Mouse (Mus musculus): Measurements from ENCODE around the gene Il12rb1.
A peak's percentile ranks its signal among the peaks of the same experiment; 100 is the strongest.

The Il12rb1 gene

DNA sequence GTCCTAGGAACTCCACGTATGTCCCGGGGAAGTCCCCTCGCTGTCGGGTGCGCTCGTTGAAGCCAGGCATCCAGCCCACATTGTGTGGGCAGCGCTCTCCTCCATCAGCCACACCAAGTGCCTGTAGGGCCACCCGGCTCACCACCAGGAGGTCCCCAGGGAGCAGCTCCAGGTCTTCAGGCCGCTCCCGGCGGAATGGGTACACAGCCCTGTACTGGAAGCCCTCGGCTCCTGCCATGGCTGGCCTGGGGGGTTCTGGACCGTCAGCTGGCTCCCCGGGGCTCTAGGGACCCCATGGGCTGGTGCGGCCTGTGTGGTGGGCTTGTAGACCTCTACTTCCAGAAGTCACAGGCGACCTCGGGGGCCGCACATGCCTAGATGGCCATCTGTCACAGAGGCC, 33.5 kb upstream of the Il12rb1 start:
- DNase-seq = no peak

- no peak for DNase-seq
Measured at GRCm38 (mm10) chr8:70775227-70775626, 33.0 kb upstream of the Il12rb1 start.

DNA sequence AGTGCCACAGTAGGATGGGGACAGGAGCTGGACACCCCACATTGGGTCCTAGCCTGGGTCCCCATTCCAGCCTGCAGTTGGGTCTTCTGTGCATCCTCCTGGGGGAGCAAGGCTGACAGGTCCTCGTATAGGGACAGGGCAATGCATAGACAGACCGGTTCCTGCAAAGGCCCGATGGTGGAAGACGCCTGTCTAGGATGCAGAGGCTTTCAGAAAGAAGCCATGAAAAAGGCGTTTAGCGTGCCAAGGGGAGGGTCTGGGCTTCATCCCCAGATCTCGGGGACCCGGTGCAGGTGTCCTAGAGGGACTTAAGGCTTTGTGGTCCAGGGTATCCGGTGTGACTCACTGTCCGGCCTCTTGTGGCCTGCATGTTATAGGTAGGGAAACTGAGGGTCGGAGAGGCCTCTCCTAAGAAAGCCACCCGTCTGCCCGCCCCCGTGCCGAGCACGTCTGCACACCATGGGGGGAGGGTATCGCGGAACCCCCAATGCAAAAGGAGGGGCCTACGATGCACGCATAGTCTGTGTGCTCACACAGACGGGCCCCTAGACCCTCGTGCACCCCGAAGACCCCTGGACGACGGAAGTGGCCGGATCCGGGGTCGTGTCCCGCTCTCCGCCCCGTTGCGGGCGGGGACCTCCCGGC, 32.3 kb upstream of the Il12rb1 start:
- DNase-seq = peak in 1 of 2 experiments; percentile 37

DNA sequence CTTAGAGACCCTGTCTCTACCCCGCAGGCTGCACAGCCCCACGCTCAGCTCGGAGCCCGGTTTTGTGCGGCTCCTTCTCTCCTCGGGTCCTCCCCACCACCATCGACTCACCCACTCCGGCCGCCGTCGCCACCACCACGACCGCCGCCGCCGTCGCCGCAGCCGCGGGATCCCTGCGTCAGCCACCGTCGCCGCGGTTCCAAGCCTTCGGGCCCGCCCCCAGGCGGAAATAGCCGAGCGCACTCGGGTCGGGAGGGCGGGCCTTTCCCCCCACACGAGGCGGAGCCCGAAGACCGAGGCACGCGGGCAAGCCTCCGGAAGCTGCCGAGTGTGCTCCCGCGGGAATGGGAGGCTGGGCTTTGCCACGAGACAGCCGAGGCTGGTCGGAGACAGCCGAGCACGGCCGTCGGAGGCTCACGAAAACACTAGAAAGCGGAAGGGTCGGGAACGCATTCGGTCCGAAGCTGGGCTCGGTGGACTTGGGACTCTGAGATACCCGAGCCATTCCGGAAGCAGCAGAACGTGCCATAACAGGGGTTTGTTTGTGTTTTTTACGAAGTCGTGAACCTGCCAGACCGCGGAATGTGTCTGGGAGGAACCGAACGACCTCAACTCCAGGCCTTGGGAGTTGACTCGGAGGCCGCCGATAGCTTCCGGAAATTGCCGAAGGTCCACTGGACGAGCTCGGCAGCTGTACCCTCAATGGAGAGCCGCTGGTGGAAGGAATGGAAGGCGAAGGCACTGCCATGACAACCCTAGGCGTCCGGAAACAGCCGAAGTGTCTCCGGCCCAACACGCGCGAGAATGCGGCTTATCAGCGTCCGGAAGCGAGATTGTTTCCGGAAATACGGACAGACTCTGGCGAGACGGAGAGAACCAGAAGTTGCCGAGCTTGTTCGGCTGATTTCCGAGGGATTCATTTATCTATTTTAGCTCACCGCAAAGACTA, 31.5 kb upstream of the Il12rb1 start, which contains the start of gene Pik3r2:
Gene Pik3r2 (minus strand): TSS at position 218 of the 949 bp plus-strand sequence.
- peak; percentile 98 for DNase-seq

GRCm38 (mm10) chr8:70780093-70780492, 28.2 kb upstream of the Il12rb1 start:
- DNase-seq = no peak

DNA sequence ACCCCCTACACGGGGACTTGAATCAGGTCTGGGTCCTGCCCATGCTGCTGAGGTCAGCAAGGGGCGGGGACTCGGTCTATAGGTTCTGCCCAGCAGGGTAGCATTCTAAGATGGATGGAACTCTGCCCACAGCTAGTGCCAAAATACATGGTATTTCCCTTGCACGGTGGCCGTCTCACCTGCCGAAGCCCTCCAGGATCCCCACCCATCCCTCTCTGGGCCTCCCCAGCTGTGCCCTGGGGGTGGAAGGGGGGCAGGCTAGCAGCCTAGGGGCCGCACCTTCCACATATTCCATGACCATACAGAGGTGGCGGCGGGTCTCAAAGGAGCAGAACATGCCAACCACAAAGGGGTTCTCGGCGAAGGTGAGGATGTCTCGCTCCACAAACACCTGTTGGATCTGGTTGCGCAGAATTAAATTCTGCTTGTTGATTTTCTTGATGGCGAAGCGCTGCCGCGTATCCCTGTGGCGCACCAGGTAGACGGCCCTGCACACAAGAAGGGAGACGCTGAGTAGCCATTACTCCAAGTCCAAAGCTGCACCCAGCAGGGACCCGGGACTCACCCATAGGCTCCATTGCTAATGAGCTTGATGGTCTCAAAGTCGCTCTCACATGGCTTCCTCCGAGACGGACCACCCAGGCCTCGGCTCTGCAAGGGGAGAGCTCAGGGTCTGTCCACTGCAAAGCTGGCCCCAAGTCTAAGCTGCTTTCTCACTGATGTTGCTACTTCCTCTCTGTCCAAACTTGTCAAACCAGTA, 21.8 kb upstream of the Il12rb1 start:
- no peak for DNase-seq

- DNase-seq = no peak
Measured at GRCm38 (mm10) chr8:70787051-70787445, 21.2 kb upstream of the Il12rb1 start.

- peak; percentile 74 to 82 for DNase-seq
Measured at GRCm38 (mm10) chr8:70787941-70788667, 20.1 kb upstream of the Il12rb1 start.

GRCm38 (mm10) chr8:70789046-70789445, 19.2 kb upstream of the Il12rb1 start:
- no peak for DNase-seq

GRCm38 (mm10) chr8:70790846-70791245, 17.4 kb upstream of the Il12rb1 start:
- DNase-seq = no peak

- DNase-seq = peak; percentile 73 to 74
Measured at GRCm38 (mm10) chr8:70791294-70791701, 17.0 kb upstream of the Il12rb1 start.

GRCm38 (mm10) chr8:70791975-70792691, 16.1 kb upstream of the Il12rb1 start:
- peak; percentile 98 to 99 for DNase-seq

DNA sequence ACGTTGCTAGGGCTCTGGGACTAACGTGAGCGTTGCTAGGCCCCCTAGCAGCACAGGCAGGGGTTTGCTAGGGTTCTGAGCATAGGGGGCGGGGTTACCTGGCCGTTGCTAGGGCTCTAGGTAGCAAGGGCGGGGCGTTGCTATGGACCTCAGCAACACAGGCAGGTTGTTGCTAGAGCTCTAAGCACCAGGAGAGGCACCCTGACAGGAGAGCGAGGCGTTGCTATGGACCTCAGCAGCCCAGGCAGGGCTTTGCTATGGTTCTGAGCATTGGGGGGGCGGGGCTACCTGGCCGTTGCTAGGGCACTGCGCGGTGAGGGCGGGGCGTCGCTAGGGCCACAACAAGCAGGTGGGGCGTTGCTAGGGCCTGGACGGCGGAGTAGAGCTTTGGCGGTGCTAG, 15.5 kb upstream of the Il12rb1 start:
- peak; percentile 87 to 91 for DNase-seq

GRCm38 (mm10) chr8:70794215-70794614, 14.0 kb upstream of the Il12rb1 start:
- DNase-seq = no peak

- no peak for DNase-seq
Measured at GRCm38 (mm10) chr8:70795370-70795769, 12.9 kb upstream of the Il12rb1 start.

GRCm38 (mm10) chr8:70796403-70797080, 11.7 kb upstream of the Il12rb1 start:
- no peak for DNase-seq

GRCm38 (mm10) chr8:70797081-70798070, 10.9 kb upstream of the Il12rb1 start:
- peak; percentile 90 to 93 for DNase-seq

DNA sequence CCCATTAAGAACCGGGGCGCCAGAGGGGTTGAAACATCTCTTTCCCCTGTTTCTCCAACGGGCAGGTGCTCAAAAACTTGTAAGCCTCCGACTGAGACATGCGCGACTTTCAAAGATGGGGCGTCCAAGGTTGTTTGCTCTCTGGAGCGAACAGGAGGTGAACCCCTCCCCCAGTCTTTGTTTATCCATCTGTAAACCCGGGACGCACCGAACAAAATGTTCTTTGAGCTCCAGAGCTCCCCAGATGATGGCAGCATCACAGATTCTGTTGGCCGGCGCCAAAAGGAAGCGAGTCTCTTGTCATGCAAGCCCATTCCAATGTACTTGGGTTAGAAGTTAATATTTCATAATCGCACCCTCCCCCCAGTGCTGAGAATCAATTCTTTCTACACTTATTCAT, 10.0 kb upstream of the Il12rb1 start:
- no peak for DNase-seq

DNA sequence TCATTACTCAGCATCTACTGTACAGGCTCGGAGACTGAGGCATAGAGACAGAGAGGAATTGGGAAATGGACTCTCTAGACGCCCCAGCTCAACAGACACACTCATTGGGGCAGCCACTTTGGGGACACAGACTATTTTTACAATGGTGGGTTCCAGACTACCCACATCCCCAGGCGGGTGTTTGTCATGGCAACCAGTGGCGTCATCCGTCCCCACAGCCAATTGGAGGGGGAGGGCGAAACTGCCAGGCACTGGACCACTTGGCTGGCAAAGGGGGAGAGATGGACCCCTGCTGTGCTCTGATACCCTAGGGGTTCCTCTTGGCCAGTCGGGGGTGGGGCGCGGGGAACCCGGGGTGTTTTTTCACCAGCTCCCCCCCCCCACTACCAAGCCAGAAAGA, 7.6 kb upstream of the Il12rb1 start:
- no peak for DNase-seq

DNA sequence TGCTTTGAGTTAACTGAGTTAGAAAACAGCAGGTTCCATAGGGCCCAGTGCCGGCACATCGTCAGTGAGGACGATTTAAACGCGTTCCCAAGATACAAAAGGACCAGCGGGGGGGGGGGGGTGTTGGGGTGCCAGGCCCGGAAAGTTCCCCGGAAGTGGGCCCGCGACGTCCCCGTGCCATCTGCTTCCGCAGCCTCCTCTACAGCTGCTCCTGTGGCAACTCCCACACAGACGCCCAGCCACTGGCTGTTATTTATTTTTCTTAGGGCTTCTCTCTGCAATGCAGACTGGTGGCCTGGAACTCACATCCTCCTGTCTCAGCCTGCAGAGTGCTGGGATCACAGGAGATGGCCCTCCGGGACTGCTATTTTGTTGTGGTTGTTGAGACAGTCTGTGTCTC, 7.1 kb upstream of the Il12rb1 start:
- no peak for DNase-seq
